Mouse (Mus musculus): Measurements from ENCODE around the gene Sptbn2. TPM values are rescaled to one million over a fixed set of nuclear protein-coding genes. Genes with fewer than 3 reads are reported as not detected.
A peak's percentile ranks its signal among the peaks of the same experiment; 100 is the strongest.

Sptbn2 gene
- polyA plus RNA-seq, 1 experiment = not detected

- peaks cover 25% of the 10 kb centered on the region for H3K4me1 ChIP-seq (ENCODE audit: control insufficient read depth)
- H3K9me3 ChIP-seq (ENCODE audit: control insufficient read depth, low read length) = no peaks in the 10 kb centered on the region
- H3K4me3 ChIP-seq (replicated peaks) = no peak overlapping the region
- no peak for TF ChIP-seq TAL1 (IDR thresholded peaks at IDR 0.05; ENCODE audit: low read length)
- no peak for TF ChIP-seq GATA1 (IDR thresholded peaks at IDR 0.05; ENCODE audit: low read length)
- no peaks in the 10 kb centered on the region for H3K27me3 ChIP-seq (ENCODE audit: control insufficient read depth)
- peaks cover 99% of the 10 kb centered on the region for H3K36me3 ChIP-seq (ENCODE audit: control insufficient read depth)
Measured at GRCm38 (mm10) chr19:4786313-4786712, 75.3 kb downstream of the Sptbn2 start.

GRCm38 (mm10) chr19:4793281-4793830, 82.4 kb downstream of the Sptbn2 start:
- TF ChIP-seq TAL1 (IDR thresholded peaks at IDR 0.05; ENCODE audit: low read length) (no peak), GATA1 (IDR thresholded peaks at IDR 0.05; ENCODE audit: low read length) (no peak)
- Histone ChIP-seq H3K4me1 (ENCODE audit: control insufficient read depth) (peaks cover 68% of the 10 kb centered on the region), H3K9me3 (ENCODE audit: control insufficient read depth, low read length) (no peaks in the 10 kb centered on the region), H3K36me3 (ENCODE audit: control insufficient read depth) (peaks cover 73% of the 10 kb centered on the region), H3K4me3 (replicated peaks) (peak overlapping the region; percentile 78), H3K27me3 (ENCODE audit: control insufficient read depth) (no peaks in the 10 kb centered on the region)

- peaks cover 73% of the 10 kb centered on the region for H3K36me3 ChIP-seq (ENCODE audit: control insufficient read depth)
- H3K9me3 ChIP-seq (ENCODE audit: control insufficient read depth, low read length) = no peaks in the 10 kb centered on the region
- no peak for TF ChIP-seq TAL1 (IDR thresholded peaks at IDR 0.05; ENCODE audit: low read length)
- TF ChIP-seq GATA1 (IDR thresholded peaks at IDR 0.05; ENCODE audit: low read length) = no peak
- H3K27me3 ChIP-seq (ENCODE audit: control insufficient read depth) = no peaks in the 10 kb centered on the region
- peaks cover 72% of the 10 kb centered on the region for H3K4me1 ChIP-seq (ENCODE audit: control insufficient read depth)
- H3K4me3 ChIP-seq (replicated peaks) = peak within 1 kb of the TSS; percentile 78
Measured at GRCm38 (mm10) chr19:4793831-4794422, 83.0 kb downstream of the Sptbn2 start, which contains the start of gene Rbm4. Gene Rbm4, minus strand, starts transcription at chr19:4793901.

- Histone ChIP-seq H3K27me3 (ENCODE audit: control insufficient read depth) (no peaks in the 10 kb centered on the region), H3K9me3 (ENCODE audit: control insufficient read depth, low read length) (no peaks in the 10 kb centered on the region), H3K36me3 (ENCODE audit: control insufficient read depth) (peaks cover 74% of the 10 kb centered on the region), H3K4me1 (ENCODE audit: control insufficient read depth) (peaks cover 66% of the 10 kb centered on the region), H3K4me3 (replicated peaks) (no peak overlapping the region)
- no peak for TF ChIP-seq TAL1 (IDR thresholded peaks at IDR 0.05; ENCODE audit: low read length)
- TF ChIP-seq GATA1 (IDR thresholded peaks at IDR 0.05; ENCODE audit: low read length) = no peak
Measured at GRCm38 (mm10) chr19:4795929-4796328, 85.0 kb downstream of the Sptbn2 start.

DNA sequence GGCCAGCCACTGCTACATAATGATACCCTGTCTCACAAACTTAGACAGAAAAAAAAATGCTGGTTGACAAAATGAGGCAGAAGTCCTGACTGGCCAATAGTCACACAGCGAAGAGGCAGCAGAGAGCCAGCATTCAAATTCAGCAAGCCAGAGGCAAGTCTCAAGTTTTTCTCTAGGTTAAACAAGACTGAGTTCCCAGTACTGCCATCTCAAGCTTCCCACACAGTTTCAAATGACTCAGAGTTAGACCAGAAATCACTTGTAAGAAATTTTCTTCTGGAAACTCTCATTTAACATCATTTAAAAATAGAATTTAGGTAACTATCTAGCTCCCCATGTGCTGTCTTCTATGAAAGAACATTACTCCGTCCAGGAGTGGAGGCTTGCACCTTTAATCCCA, 86.9 kb downstream of the Sptbn2 start:
- H3K36me3 ChIP-seq (ENCODE audit: control insufficient read depth) = peaks cover 76% of the 10 kb centered on the region

DNA sequence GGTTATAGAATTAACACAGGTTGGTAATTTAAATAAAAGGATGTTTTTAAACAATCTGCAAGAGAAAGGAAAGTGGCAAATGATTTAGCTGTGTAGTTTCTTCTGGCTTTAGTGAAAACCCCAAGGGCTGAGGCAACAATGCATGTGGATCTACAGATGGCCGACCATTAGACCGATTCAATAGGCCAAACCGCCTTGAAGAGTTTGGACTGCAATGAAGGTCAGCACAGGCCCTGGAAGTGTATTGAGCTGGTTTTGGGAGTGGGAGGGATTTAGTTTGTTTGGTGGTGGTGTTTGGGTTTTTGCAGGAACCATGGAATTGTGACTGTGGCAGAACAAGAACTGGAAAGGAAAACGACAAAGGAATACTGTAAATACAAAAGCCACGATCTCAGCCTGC, 88.1 kb downstream of the Sptbn2 start:
- no peaks in the 10 kb centered on the region for H3K27me3 ChIP-seq (ENCODE audit: control insufficient read depth)
- H3K36me3 ChIP-seq (ENCODE audit: control insufficient read depth) = peaks cover 86% of the 10 kb centered on the region
- H3K4me3 ChIP-seq (replicated peaks) = no peak overlapping the region
- H3K4me1 ChIP-seq (ENCODE audit: control insufficient read depth) = peaks cover 71% of the 10 kb centered on the region
- no peaks in the 10 kb centered on the region for H3K9me3 ChIP-seq (ENCODE audit: control insufficient read depth, low read length)
- TF ChIP-seq TAL1 (IDR thresholded peaks at IDR 0.05; ENCODE audit: low read length) = no peak
- no peak for TF ChIP-seq GATA1 (IDR thresholded peaks at IDR 0.05; ENCODE audit: low read length)

More for the DNA sequence above, 86.9 kb downstream of the Sptbn2 start:
- Histone ChIP-seq H3K4me3 (replicated peaks) (no peak overlapping the region), H3K27me3 (ENCODE audit: control insufficient read depth) (no peaks in the 10 kb centered on the region), H3K4me1 (ENCODE audit: control insufficient read depth) (peaks cover 62% of the 10 kb centered on the region), H3K9me3 (ENCODE audit: control insufficient read depth, low read length) (no peaks in the 10 kb centered on the region)
- TF ChIP-seq TAL1 (IDR thresholded peaks at IDR 0.05; ENCODE audit: low read length) (no peak), GATA1 (IDR thresholded peaks at IDR 0.05; ENCODE audit: low read length) (no peak)

Other genes starting within 250 kb of the Sptbn2 start
- not detected in 2 replicates for gene Syt12, start 233.7 kb upstream of the Sptbn2 start, polyA plus RNA-seq (2012)
- not detected in 2 replicates for gene 2010003K11Rik, start 212.6 kb upstream of the Sptbn2 start, polyA plus RNA-seq (2012)
- 18.5 and 18.7 TPM in 2 replicates for gene Pcx, start 200.7 kb upstream of the Sptbn2 start, polyA plus RNA-seq (2012)
- 0.18 and 0.26 TPM in 2 replicates for gene Lrfn4, start 95.5 kb upstream of the Sptbn2 start, polyA plus RNA-seq (2012)
- 2.8 and 4.5 TPM in 2 replicates for gene Rce1, start 85.5 kb upstream of the Sptbn2 start, polyA plus RNA-seq (2012)
- 0.18 TPM in 1 of 2 replicates, not detected in the other for gene Gm960, start 12.5 kb upstream of the Sptbn2 start, polyA plus RNA-seq (2012)
- gene Rbm4b, start 45.3 kb downstream of the Sptbn2 start, polyA plus RNA-seq (2012) = 0.32 and 0.47 TPM in 2 replicates
- gene Rbm4, start 82.7 kb downstream of the Sptbn2 start, polyA plus RNA-seq (2012) = 1.1 and 1.6 TPM in 2 replicates
- 0.19 and 0.62 TPM in 2 replicates for gene Gm21992, start 100.4 kb downstream of the Sptbn2 start, polyA plus RNA-seq (2012)
- gene Rbm14, start 100.5 kb downstream of the Sptbn2 start, polyA plus RNA-seq (2012) = 3.8 and 5.1 TPM in 2 replicates
- gene Ccs, start 128.2 kb downstream of the Sptbn2 start, polyA plus RNA-seq (2012) = 19.1 and 28.1 TPM in 2 replicates
- 0.01 TPM in 1 of 2 replicates, not detected in the other for gene Ccdc87, start 128.2 kb downstream of the Sptbn2 start, polyA plus RNA-seq (2012)
- 12.0 and 15.6 TPM in 2 replicates for gene Ctsf, start 144.0 kb downstream of the Sptbn2 start, polyA plus RNA-seq (2012)
- gene Actn3, start 166.7 kb downstream of the Sptbn2 start, polyA plus RNA-seq (2012) = 0.07 and 0.20 TPM in 2 replicates
- gene Zdhhc24, start 167.5 kb downstream of the Sptbn2 start, polyA plus RNA-seq (2012) = 1.1 and 1.2 TPM in 2 replicates
- gene Bbs1, start 195.5 kb downstream of the Sptbn2 start, polyA plus RNA-seq (2012) = 0.33 and 0.50 TPM in 2 replicates
- gene Dpp3, start 217.1 kb downstream of the Sptbn2 start, polyA plus RNA-seq (2012) = 4.8 and 6.0 TPM in 2 replicates
- not detected in 2 replicates for gene Peli3, start 232.0 kb downstream of the Sptbn2 start, polyA plus RNA-seq (2012)